Mouse (Mus musculus) right cerebral cortex, postnatal 10 days (tissue): ENCODE results near the gene 2310061I04Rik.

Source experiments
- DNase-seq, 2 experiments: peaks; one replicate each; pipeline ENCODE4 v3.0.0; 2021; ENCODE audit warnings: low spot score in 2 of 2

The 2310061I04Rik gene

GRCm38 (mm10) chr17:35916297-35917142, 19.3 kb upstream of the 2310061I04Rik start, which contains the start of the genes Mrps18b and Ppp1r10:
TSS of gene Mrps18b (minus strand) at chr17:35916389.
TSS of gene Ppp1r10 (plus strand) at chr17:35916434.
- DNase-seq: peak; percentile 100

DNA sequence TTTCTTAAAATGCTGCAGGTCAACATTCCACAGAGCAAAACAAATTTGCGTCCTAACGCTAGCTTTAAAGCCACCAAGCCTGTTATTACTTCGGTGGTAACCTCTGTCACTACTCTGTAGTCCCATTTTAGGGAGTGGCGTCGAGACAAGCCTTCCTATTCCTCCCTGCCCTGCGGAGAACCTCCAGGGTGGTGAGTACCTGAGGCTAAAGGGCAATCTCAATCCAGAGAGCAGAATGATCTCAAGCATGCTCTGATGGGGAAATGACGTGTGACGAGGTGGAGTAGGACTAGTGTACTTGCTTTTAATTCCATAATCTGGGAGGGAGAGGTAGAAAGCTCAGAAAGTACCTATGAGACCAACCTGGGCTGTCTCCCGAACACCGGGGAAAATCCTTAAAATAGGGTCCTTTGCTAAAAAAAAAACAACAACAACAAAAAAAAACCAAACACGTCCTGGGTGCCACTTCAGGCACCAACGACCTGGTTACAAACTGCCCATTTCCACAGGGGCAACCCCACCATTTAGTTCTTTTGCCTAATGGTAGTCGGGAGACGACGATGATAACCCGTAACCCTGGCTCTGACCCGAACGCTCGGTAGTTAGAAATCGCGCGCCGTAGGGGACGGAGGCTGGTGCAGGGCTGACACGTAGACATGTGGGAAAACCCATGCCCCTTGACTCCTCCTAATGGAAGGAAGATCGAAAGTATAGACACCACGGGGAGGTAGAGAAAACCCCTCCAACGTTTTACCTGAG, 18.5 kb upstream of the 2310061I04Rik start:
- DNase-seq: no peak

DNA sequence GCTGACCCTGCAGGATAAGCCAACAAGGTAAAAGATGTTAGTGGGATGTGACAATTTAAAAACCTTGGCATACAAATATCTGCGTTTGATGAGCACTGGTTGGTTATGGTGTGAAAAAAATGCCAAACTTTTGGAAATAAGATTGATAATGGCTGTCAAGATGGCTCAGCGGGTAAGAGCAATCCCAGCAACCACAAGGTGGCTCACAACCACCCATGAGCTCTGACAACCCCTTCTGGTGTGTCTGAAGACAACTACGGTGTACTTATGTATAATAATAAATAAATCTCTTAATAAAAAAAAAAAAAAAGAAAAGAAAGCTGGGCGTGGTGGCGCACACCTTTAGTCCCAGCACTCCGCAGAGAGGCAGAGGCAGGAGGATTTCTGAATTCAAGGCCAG, 17.7 kb upstream of the 2310061I04Rik start:
- DNase-seq: no peak

DNA sequence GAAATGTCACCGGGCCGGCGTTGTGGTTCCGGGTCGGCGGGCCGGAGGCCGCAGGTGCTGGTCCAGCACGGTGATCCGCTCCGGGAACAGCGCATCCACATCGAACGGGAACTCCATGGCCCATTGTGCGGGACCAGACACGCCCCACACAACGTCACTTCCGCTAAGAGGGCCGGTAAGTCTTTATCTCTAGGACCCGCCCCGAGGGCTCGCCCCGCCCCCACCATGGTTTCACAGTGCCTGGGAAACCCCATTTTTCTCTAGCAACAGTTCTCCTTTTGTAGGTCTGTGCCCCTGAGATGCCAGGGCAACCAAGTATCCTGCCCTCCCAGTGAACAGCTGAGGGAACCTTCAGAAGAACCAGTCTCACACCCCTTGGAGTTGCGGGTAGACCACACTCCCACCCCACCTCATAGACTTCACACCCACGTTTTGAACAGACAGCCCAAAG, 12.7 kb upstream of the 2310061I04Rik start, which contains the start of gene Atat1:
Gene Atat1, minus strand, starts transcription at position 157 of the 451 bp plus-strand sequence.
- peak; percentile 97 for DNase-seq

DNA sequence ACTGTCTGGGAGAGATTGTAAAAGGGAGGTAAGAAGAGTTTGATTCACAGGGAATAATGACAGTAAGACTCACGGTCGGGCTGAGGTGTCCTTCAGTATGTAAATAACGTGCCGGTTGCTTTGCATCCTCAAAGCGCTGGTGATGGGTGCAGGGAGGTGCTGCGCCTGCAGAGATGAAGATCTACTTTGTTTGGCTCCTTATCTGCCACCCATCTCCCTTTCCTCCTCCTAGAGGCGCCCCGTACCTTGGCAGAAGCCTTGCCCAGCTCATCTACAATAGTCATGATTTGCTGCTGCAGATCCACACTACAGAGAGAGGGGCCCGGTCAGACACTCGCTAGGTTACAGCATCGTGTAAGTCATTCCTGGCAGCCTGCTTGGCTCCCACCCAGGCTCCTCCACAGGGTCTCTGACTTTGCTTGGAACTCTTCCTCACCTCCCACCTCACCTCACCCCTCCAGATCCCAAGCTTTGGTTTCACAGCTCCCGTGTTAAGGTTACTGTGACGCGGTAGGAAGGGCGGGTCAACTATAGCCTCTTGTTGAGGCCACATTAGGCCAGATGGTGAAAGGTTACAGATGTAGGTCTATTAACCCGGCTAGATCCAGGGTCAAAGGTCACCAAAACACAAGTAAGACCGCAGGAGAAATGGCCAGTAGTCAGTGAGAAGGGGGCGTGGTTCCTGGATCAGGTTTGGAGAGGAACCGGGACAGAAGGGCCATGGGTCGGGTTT, 12.1 kb upstream of the 2310061I04Rik start:
- DNase-seq: no peak

- no peak for DNase-seq
These were observed 10.4 kb upstream of the 2310061I04Rik start for GRCm38 (mm10) chr17:35907609-35908008.

- DNase-seq: no peak
These were observed 8.4 kb upstream of the 2310061I04Rik start for GRCm38 (mm10) chr17:35905587-35905986.

DNA sequence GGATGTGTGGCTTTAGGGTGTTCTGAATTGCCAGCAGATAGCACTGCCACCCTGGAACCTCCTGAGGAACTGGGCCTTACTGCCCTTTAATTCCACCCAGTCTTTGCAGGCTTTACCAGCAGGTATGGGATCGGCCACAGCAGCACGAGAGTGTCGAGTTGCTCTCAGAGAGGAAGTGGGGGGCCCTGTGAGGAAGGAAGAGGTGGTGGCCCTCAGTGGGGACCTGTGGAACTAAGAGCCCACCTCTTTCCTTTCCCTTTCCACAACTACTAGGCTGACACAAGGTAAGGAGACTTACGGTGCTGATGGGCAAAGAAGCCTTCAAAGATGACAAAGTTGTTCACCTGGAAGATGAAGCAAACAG, 6.7 kb upstream of the 2310061I04Rik start:
- DNase-seq: no peak

- DNase-seq: no peak
These were observed 6.2 kb upstream of the 2310061I04Rik start for GRCm38 (mm10) chr17:35903343-35903991.

DNA sequence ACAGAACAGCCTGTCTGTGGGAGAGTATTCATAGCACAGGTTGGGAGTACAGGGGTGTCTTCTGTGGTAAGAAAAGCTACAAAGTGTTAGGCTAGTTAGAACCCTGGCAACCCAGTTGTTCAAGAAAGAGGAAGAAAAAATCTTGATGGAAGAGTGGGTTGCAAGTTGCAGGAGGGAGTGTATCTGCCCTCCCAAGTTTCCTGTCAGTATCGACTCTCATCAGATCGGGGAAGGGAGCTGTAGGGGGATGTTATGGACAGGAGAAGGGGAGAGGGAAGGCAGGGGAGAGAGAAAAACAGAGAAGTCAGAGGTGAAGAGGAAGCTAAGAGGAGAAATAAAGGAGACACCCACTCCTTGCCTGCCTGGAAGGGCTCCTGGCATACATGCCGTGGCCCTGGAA, 3.4 kb upstream of the 2310061I04Rik start:
- DNase-seq: no peak

DNA sequence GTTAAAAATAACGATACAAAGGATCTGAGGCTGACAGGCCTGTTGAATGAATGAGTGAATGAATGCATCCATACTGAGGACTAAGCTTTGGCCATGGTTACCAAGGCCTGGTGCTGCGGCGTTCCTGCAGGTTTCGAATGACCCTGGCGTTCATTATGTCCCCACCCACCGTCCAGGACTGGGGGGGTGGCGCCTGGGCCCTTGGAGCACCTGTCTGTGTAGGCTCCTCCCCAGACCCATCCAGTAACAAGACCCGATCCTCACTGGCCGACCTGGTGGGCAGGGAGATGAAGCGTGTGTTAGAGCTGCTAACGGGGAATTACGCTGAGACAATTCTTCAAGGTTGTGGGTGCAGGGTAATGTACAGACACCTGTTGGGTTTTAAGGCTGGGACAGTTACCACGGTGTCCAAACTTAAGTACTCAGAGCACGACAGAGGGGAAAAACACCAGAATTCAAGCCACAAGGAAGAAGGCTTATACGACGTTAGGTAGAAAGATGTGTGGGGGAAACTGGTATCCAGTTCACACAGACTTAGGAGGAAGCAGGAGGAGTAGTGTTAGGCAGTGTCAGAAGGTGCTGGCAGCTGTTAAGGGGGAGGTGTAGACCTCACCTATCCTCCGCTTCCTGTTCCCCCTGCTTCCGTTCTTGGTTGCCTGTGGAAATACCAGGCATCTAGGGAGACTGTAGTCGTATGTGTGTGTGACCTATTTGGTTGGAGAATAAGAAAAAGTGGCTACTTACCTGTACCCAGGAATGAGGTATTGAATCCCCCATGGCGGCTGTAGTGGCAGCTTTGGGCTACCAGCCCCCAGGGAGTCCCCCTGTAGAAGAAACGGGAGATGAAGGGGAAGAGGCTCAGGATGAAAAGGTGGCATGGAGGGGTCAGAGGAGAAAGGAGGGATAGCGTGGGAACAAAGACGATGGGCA, 678 bp upstream of the 2310061I04Rik start:
- no peak for DNase-seq

DNA sequence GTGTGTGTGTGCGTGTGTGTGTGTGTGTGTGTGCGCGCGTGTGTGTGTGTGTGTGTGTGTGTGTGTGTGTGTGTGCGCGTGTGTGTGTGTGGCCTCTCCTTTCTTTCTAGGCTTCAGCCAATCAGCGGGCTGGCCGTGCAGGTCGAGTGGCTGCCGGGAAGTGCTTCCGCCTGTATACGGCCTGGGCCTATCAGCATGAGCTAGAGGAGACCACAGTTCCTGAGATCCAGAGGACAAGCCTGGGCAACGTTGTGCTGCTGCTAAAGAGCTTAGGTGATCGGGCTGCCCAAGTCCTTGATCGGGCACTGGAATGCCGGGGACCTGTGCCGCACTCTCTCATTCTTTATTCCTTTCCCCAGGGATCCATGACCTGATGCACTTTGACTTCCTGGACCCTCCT, 9.5 kb downstream of the 2310061I04Rik start:
- DNase-seq: no peak

DNA sequence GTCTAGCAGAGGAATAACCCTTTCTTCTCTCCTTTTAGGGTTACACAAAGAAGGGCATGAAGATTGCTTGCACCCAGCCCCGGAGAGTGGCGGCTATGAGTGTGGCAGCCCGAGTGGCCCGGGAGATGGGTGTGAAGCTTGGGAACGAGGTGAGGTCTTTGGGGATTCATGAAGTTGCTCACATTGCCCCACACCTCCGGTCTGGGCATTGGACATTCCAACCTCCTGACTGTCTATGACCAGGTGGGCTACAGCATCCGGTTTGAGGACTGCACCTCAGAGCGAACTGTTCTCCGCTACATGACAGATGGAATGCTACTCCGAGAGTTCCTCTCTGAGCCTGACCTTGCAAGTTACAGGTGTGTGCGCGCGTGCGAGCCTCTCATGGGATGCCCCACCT, 13.5 kb downstream of the 2310061I04Rik start:
- no peak for DNase-seq

- DNase-seq: no peak
These were observed 14.3 kb downstream of the 2310061I04Rik start for GRCm38 (mm10) chr17:35882924-35883323.

DNA sequence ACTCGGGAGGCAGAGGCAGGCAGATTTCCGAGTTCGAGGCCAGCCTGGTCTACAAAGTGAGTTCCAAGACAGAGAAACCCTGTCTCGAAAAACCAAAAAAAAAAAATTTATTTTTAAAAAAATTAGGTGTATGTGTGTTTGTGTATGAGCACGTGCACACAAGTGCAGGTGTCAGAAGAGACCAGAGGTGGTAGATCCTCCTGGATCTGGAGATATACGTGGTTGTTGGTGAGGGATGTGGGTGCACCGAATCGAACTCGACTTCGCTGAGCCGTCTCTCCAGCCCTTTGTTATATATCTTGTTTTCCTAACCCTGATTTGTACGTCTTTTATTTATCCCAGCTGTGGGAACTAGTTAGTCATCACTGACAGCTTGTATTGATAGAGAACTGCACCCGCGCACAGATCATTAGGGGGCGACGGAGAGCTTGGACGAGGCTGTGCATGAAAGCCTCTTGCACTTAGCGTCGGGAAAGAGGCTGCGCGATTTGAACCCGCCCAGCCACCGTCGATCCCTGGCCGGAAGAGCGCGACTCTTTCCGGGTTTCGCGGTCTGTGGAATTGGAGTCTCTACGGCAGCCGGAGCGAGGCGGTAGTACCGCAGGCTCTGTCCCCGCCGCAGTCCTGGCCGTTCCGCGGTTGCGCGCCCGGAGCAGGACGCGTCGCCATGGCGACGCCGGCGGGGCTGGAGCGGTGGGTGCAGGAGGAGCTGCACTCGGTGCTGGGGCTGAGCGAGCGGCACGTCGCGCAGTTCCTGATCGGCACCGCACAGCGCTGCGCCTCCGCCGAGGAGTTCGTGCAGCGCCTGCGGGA, 17.8 kb downstream of the 2310061I04Rik start, which contains the start of gene Dhx16:
Gene Dhx16, plus strand, starts transcription at position 575 of the 813 bp plus-strand sequence.
- peak; percentile 97 to 98 for DNase-seq

- DNase-seq: peak; percentile 65 to 67
These were observed 22.5 kb downstream of the 2310061I04Rik start for GRCm38 (mm10) chr17:35874721-35875120.

GRCm38 (mm10) chr17:35873774-35874519, 23.3 kb downstream of the 2310061I04Rik start:
- DNase-seq: peak; percentile 83 to 91

DNA sequence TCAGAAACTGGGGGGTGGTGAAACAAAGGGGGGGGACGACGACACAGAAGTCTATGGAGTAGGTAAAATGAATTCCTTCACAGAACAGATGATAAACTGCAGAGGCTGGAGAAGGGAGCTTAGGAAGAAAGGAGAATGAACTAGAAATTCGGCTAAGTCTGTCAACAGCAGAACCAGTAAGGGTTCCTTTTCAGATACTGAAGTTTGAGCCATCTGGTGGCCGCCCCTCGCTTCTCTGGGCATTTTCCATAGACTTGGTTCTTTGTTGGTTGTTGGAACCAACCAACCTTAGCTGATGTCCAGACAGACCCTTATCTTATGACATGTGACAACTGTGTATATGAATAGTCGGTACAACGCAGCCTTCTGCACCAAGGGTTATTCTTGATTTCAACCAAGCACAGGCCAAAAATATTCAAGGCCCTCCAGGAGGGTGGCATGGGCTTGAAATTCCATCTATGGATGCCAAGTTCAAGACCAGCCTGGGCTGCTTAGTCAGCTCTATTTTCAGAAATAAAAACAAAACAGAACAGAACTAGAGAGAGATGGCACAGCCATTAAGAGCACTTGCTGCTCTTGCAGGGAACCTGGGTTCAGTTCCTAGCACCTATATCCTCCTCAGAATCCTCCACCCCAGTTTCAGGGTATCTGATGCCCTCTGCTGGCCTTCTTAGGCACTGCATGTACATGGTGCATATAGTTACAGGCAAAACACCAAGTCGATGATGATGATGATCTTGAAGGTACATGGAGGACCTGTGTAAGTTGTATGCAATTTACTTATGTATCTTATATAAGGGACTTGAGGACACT, 26.1 kb downstream of the 2310061I04Rik start:
- peak in 1 of 2 experiments; percentile 42 for DNase-seq
